Mouse (Mus musculus) G1E (cell line): Measurements from ENCODE around the gene Bahd1.

Experiments used
- CTCF ChIP-seq: IDR thresholded peaks from 2 replicates; pipeline ENCODE4 v1.5.1; 2012; ENCODE audit warnings: low read depth, low read length, inconsistent platforms, mixed read lengths
- GATA1 ChIP-seq: IDR thresholded peaks from 2 replicates; pipeline ENCODE4 v1.6.1; 2012; ENCODE audit warnings: borderline replicate concordance, low read length, inconsistent platforms, mixed read lengths
- POLR2AphosphoS5 ChIP-seq: IDR thresholded peaks from 2 replicates; pipeline ENCODE4 v1.6.1; 2012; ENCODE audit warnings: low read depth, low read length, inconsistent platforms; ENCODE audit not compliant: insufficient replicate concordance
- TAL1 ChIP-seq: conservative IDR thresholded peaks from 2 replicates; pipeline ENCODE4 v1.6.1; 2012; ENCODE audit warnings: low read depth, low read length, inconsistent platforms, mixed read lengths

DNA sequence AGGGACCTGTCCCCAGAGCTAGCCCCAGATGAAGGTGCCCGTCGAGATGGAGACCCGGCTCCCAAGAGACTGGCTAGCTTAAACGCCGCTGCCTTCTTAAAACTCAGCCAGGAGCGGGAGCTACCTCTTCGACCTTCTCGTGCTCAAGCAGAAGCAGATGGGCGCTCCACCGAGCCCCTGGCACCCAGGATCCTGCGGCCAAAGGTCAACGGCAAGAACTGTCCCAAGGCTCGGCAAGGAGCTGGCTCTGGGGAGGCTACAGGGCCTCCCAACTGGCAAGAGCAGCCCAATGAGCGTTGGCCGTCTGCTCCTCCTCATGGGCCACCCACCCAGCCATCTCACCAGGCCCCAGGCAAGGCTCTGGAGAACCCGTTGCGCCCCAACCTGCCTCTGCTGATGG, 16.3 kb downstream of the Bahd1 start:
- TF ChIP-seq CTCF: no peak
- no peak for TF ChIP-seq TAL1
- TF ChIP-seq GATA1: no peak
- TF ChIP-seq POLR2AphosphoS5: no peak
